Mouse (Mus musculus) thymus, postnatal 10 days (tissue): ENCODE results near the gene Mettl7a1.
"Not testable (repeated sequence)": the region's sequence is repeated elsewhere in the genome, so short reads cannot be mapped to it uniquely, and the experiment has no call there.

Experiments used
- DNase-seq, 2 experiments: peaks; one replicate each; pipeline ENCODE4 v3.0.0; 2021; ENCODE audit warnings: low spot score in 2 of 2

The Mettl7a1 gene

GRCm38 (mm10) chr15:100341314-100341980 is 37.5 kb downstream of the Mettl7a1 start:
- not testable (repeated sequence) for DNase-seq

DNA sequence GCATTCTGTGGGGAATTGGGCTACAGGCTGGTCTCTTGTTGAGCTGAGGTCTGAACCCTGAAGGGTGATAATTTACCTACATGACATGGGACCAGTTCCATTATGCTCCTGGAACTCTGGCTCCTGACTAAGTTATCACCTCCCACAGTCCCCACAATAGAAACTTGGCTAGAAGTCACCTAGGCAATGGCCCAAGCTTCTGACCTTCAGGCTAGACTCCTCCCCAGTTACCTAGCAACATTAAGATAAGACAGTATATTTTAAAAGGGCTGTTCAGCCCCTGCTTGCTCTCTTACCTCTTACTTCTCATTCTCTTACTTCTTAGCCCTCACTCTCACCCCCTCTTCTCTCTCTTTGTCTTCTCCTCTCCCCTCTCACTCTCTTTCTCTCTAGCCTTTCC is 41.5 kb downstream of the Mettl7a1 start:
- no peak for DNase-seq

DNA sequence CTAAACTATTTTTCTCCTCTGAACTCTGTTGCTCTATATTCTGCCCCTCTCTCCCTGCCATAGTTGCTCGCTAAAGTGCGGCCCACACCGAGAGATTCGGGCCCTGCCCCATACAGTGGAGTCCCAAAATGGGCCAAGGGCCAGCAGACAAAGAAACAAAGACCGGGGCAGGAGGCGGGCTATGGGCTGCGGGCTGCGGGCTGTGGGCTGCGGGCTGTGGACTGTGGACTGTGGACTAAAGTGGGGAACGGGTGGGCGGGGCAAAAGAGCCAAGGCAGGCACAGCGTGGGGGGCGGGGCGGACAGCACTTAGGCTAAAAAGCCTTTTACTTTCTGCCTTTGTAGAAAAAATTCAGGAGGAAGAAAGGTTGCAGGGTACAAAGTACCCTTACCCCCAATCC is 42.8 kb downstream of the Mettl7a1 start:
- no peak for DNase-seq

GRCm38 (mm10) chr15:100349496-100349895 is 45.6 kb downstream of the Mettl7a1 start:
- DNase-seq: no peak

- DNase-seq: no peak
Measured at GRCm38 (mm10) chr15:100351501-100352060, 47.6 kb downstream of the Mettl7a1 start.

DNA sequence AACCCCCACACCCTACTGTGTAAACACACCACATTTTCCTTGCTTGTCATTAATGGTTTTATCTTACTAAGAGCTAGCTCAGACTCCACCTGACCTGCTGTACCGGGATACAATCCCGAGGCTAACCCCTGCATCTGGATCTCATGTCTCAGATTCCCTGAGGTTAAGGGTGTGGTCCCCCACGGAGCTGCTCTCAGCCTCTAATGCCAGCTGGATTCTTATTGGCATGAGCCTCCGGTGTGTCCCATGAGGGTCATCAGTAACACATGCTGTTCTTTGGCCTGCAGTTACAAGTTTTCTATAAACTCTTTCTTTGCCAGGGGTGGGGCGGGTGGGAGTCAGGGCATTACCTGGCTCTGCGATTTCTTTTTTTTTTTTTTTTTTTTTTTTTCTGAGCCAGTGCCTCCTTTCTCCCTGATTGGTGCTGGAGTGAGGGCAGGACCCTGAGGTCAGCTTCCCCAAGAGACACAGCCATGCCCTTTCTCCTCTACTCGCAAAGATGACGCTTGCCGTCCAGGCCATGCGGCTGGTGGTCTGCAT is 48.8 kb downstream of the Mettl7a1 start, which contains the start of the genes Methig1 and Mettl7a2:
Gene Methig1 (plus strand): TSS at position 439 of the 540 bp plus-strand sequence.
Gene Mettl7a2 (plus strand): TSS at position 490 of the 540 bp plus-strand sequence.
- DNase-seq: no peak

DNA sequence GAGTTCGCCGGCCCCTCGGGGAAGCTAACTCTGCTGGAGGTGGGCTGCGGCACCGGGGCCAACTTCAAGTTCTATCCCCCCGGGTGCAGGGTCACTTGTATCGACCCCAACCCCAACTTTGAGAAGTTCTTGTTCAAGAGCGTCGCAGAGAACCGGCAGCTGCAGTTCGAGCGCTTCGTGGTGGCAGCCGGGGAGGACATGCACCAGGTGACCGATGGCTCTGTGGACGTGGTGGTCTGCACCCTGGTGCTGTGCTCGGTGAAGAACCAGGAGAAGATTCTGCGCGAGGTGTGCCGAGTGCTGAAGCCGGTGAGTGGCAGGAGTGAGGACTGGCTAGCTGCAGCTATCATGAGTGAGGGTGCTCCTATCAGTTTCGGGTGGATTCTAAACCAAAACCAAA is 49.5 kb downstream of the Mettl7a1 start:
- DNase-seq: not testable (repeated sequence)

DNA sequence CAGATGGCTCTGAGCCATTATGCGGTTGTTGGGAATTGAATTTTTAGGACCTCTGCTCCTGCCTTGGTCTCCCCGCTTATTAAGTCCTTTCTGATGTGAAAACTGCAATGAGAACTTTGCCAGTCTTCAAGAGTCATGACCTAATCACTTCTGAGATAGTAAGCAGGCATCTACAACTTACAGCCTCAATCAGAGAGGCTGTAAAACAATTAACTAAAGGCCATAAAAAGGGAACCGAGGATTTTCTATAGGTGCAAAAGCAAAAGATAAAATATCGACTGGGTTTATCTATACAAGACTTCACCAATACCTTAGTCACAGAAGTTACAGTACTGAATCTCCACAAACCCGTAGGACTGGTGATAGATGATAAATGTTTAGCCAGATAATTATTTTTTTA is 51.9 kb downstream of the Mettl7a1 start:
- DNase-seq: no peak

DNA sequence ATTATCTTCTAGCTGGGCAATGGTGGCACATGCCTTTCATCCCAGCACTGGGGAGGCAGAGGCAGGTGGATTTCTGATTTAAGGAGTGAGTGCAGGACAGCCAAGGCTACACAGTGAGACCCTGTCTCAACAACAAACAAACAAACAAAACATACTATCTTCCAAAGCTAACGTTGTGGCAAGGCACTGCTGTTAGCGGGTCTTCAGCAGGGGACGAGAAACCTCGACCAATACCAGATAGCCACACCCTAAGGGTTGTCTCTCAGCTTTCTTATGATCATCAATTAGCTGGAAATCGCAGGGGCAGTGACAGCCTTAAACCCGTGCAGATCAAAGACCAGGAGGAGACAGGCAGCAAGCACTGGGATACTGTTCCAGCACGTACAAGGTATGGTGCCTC is 60.3 kb downstream of the Mettl7a1 start, which contains the start of gene Higd1c:
Gene Higd1c (plus strand): TSS at position 301 of the 400 bp plus-strand sequence.
- no peak for DNase-seq

GRCm38 (mm10) chr15:100365967-100366366 is 62.0 kb downstream of the Mettl7a1 start:
- not testable (repeated sequence) for DNase-seq

GRCm38 (mm10) chr15:100367119-100367518 is 63.2 kb downstream of the Mettl7a1 start:
- DNase-seq: no peak

DNA sequence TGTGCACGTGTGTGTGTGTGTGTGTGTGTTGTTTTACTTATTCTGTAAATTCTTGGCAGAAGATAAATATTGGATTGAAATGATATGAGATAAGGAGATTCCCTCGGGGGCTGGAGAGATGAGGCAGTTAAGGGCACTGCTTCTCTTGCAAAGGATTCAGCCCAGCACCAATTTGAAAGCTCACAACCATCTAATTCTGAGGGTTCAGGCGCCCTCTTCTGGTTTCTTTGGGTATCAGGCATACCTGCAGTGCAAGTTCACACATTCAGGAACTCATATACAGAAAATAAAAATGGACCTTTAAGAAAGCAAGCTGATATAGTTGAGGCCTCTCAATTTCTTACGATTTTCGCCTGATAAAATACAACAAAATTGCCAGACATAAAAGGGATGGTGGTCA is 71.1 kb downstream of the Mettl7a1 start:
- peak in 1 of 2 experiments; percentile 60 for DNase-seq

DNA sequence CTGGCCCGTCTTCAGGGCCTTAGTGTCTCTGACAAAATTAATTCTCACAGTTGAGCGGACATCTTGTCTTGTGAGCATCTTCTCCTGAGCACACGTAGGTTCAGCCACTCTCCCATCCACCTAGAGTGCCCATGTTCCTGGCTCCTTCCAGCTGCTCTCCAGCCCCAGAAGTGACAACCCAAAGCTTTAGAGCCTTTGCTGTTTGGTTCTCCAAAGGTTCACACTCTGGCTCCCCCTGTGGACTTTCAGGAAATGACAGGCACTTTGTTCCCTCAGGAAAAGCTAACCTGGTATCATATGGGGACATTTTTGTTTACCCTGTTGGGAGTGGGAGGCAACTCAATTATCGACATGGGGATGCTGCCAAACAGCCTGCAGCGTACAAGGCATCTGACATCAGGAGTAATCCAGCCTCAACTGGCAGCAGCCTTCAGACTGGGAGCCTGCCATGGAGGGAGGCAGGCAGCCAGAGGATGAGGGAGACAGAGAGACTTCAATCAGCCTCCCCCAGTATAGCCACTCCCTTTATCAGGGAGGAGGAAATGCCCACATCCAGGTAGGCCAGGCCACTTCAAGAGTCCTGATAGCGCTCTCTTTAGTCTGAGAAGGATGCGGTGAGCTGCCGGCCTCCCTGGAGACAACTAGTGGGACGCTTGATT is 74.0 kb downstream of the Mettl7a1 start:
- not testable (repeated sequence) for DNase-seq
